9 mouse cellular contexts compared by ENCODE assay signal in genomic region chr9:69301445-69301844, GRCm38 (mm10).
DNase-seq lines count a peak whose midpoint lies in the region; ATAC-seq and TF ChIP-seq lines count a peak whose summit lies in the region.
"Had no signal": no experiment of that assay in that cellular context is flagged by ENCODE, and none has a peak within 500 bp of the region (broad histone marks: within the 10 kb centered on the region; RNA-seq: fewer than 3 reads in every experiment).

No protein-coding gene starts in this region.

- no peak overlapping the region for H3K4me3 ChIP-seq in neural tube, embryonic 12.5 days
- H3K4me3 ChIP-seq in hindbrain, postnatal 0 days (ENCODE audit: low read length) = no peak overlapping the region; the same call in 1 of the 2 replicates
- H3K4me3 ChIP-seq: liver, embryonic 13.5 days had no signal

- H3K27me3 ChIP-seq in neural tube, embryonic 12.5 days (replicated peaks) = 0 out of 2 replicates have a peak, but pooled peaks cover 5% of the 10 kb centered on the region
- H3K27me3 ChIP-seq in hindbrain, postnatal 0 days (ENCODE audit: insufficient read depth, low read length) = no peaks in the 10 kb centered on the region
- H3K27me3 ChIP-seq: liver, embryonic 13.5 days had no signal

- no peaks in the 10 kb centered on the region for H3K9me3 ChIP-seq in neural tube, embryonic 12.5 days
- no peaks in the 10 kb centered on the region for H3K9me3 ChIP-seq in hindbrain, postnatal 0 days (ENCODE audit: low read length)
- H3K9me3 ChIP-seq: liver, embryonic 13.5 days had no signal

- ATAC-seq in CD4-positive, CD25-positive, alpha-beta regulatory T cell, adult 4 months = no peak
- ATAC-seq in neural tube, embryonic 12.5 days (ENCODE audit: low FRiP score, low read depth) = no peak
- ATAC-seq in hindbrain, postnatal 0 days = no peak

- no peak overlapping the region for H3K9ac ChIP-seq in neural tube, embryonic 12.5 days
- H3K9ac ChIP-seq in hindbrain, postnatal 0 days (replicated peaks; ENCODE audit: low read length) = no peak overlapping the region
- H3K9ac ChIP-seq: liver, embryonic 13.5 days had no signal

- 14% methylated on average over 9 of the region's 9 CpGs for WGBS in neural tube, embryonic 12.5 days
- 12% methylated on average over 9 of the region's 9 CpGs for WGBS in hindbrain, postnatal 0 days

- DNase-seq in CD4-positive, CD25-positive, alpha-beta regulatory T cell, adult 2 months (ENCODE audit: low read depth, low spot score) = peak; percentile 38
- DNase-seq in neural tube, embryonic 10.5 days (ENCODE audit: extremely low spot score, low spot score) = no peak
- peak; percentile 63 for DNase-seq in hindbrain, postnatal 0 days (ENCODE audit: low spot score)
- DNase-seq in lung, postnatal 10 days = peak; percentile 78
- no peak for DNase-seq in thymus, postnatal 36 days
- DNase-seq in Muller cell, postnatal 12 days (ENCODE audit: inconsistent ontology term) = no peak
- DNase-seq: liver, embryonic 13.5 days had no signal

- H3K27ac ChIP-seq in neural tube, embryonic 12.5 days = no peak overlapping the region
- peak overlapping the region; percentile 43 for H3K27ac ChIP-seq in hindbrain, postnatal 0 days
- H3K27ac ChIP-seq: liver, embryonic 13.5 days had no signal

- no peak for TF ChIP-seq CTCF in hindbrain, postnatal 0 days (IDR thresholded peaks at IDR 0.05; ENCODE audit: low read depth)

- H3K4me1 ChIP-seq in neural tube, embryonic 12.5 days = peaks cover 6% of the 10 kb centered on the region; the same call in 1 of the 2 replicates
- H3K4me1 ChIP-seq in hindbrain, postnatal 0 days (ENCODE audit: insufficient read depth, low read length) = 0 out of 2 replicates have a peak, but pooled peaks cover 3% of the 10 kb centered on the region

- no peaks in the 10 kb centered on the region for H3K36me3 ChIP-seq in neural tube, embryonic 12.5 days
- H3K36me3 ChIP-seq in hindbrain, postnatal 0 days (ENCODE audit: insufficient read depth, low read length) = no peaks in the 10 kb centered on the region
- H3K36me3 ChIP-seq: liver, embryonic 13.5 days had no signal

- 0 out of 2 replicates have a peak overlapping the region, but pooled peaks have one; percentile 2 for H3K4me2 ChIP-seq in neural tube, embryonic 12.5 days (replicated peaks)
- H3K4me2 ChIP-seq in hindbrain, postnatal 0 days (ENCODE audit: low read depth, low read length) = peak overlapping the region; percentile 25
- H3K4me2 ChIP-seq: liver, embryonic 13.5 days had no signal

Comparison
In these comparisons a context has a peak if more than half of its experiments do, and no peak if none do; other contexts are left out.
1. DNase-seq: peak in CD4-positive, CD25-positive, alpha-beta regulatory T cell, adult 2 months (single experiment), hindbrain, postnatal 0 days (single experiment) and lung, postnatal 10 days (single experiment); none in neural tube, embryonic 10.5 days (single experiment), thymus, postnatal 36 days (0 of 2) and Muller cell, postnatal 12 days (single experiment).